Mouse (Mus musculus) forebrain, embryonic 14.5 days (tissue): ENCODE measurements around the gene Rhox1. TPM values are rescaled to one million over a fixed set of nuclear protein-coding genes. Genes with fewer than 3 reads are reported as not detected.
"Not testable (repeated sequence)": the region's sequence is repeated elsewhere in the genome, so short reads cannot be mapped to it uniquely, and the experiment has no call there.

Experiments used
- ATAC-seq: fragments of 200-750 bp; cut with Nextera tagmentation; 2 replicates; pipeline ENCODE4 v1.8.0; 2017; ENCODE audit warnings: mild to moderate bottlenecking, moderate library complexity
- DNase-seq: peaks from one replicate; pipeline ENCODE4 v3.0.0-alpha.2; 2015; ENCODE audit warnings: low spot score
- H3K27ac ChIP-seq: fragments of 300-500 bp; sonication (generic); 2 replicates; pipeline ENCODE4 v1.5.1; 2014; ENCODE audit warnings: low read depth, mild to moderate bottlenecking, control low read depth, low read length, moderate library complexity
- H3K27me3 ChIP-seq: fragments of 300-500 bp; sonication (generic); replicated peaks from 2 replicates; pipeline ENCODE4 v1.6.1; 2014; ENCODE audit warnings: low read length, control low read depth, mixed read lengths; ENCODE audit not compliant: control insufficient read depth, insufficient read depth
- H3K36me3 ChIP-seq: fragments of 300-500 bp; sonication (generic); 2 replicates; pipeline ENCODE4 v1.6.1; 2014; ENCODE audit warnings: low read length, control low read depth; ENCODE audit not compliant: control insufficient read depth, insufficient read depth
- H3K4me1 ChIP-seq: fragments of 300-500 bp; sonication (generic); 2 replicates; pipeline ENCODE4 v1.6.1; 2014; ENCODE audit warnings: antibody characterized with exemption, low read length, control low read depth; ENCODE audit not compliant: control insufficient read depth, insufficient read depth
- H3K4me2 ChIP-seq: fragments of 300-500 bp; sonication (generic); 2 replicates; pipeline ENCODE4 v1.6.1; 2014; ENCODE audit warnings: mild to moderate bottlenecking, control low read depth, low read length
- H3K4me3 ChIP-seq: fragments of 300-500 bp; sonication (generic); 2 replicates; pipeline ENCODE4 v1.5.1; 2014; ENCODE audit warnings: low read depth, low read length, control low read depth
- H3K9ac ChIP-seq: fragments of 300-500 bp; sonication (generic); 2 replicates; pipeline ENCODE4 v1.6.1; 2014; ENCODE audit warnings: mild to moderate bottlenecking, low read length, control low read depth, moderate library complexity
- H3K9me3 ChIP-seq: fragments of 300-500 bp; sonication (generic); replicated peaks from 2 replicates; pipeline ENCODE4 v1.6.1; 2016; ENCODE audit warnings: low read length, control low read depth, mixed read lengths; ENCODE audit not compliant: control insufficient read depth
- WGBS: fragments of 180-500 bp; shearing (Covaris S2); extraction: QIAGEN DNeasy Blood & Tissue Kit; methylation state at CpG from one replicate; pipeline ENCODE4 v1.1.7; 2014; 5-methylcytosine and 5-hydroxymethylcytosine counted together
- polyA plus RNA-seq: library from polyadenylated mRNA; unstranded; fragments of >200 nt; fragmentation: Nextera tagmentation; extraction: Ambion mirVana; gene quantifications from 2 replicates; pipeline ENCODE4 v1.2.1, GENCODE M21; 2014

Rhox1 gene
- polyA plus RNA-seq: not detected in 2 replicates

- not testable (repeated sequence) for ATAC-seq, H3K4me1 ChIP-seq, H3K36me3 ChIP-seq, H3K4me2 ChIP-seq, H3K9ac ChIP-seq, H3K9me3 ChIP-seq, H3K4me3 ChIP-seq, H3K27me3 ChIP-seq, DNase-seq, H3K27ac ChIP-seq
- WGBS: 73% methylated on average over 1 of the region's 1 CpGs
These were observed at the start of gene Rhox1 for GRCm38 (mm10) chrX:37222158-37222557. Gene Rhox1 (minus strand): TSS chrX:37222258.

- H3K4me1 ChIP-seq, ATAC-seq, H3K9me3 ChIP-seq, DNase-seq, H3K27me3 ChIP-seq, H3K36me3 ChIP-seq, H3K4me2 ChIP-seq, H3K4me3 ChIP-seq, H3K27ac ChIP-seq, H3K9ac ChIP-seq: not testable (repeated sequence)
- WGBS: 96% methylated on average over 10 of the region's 19 CpGs
These were observed 43.0 kb upstream of the Rhox1 start, which contains the start of gene Rhox4a for GRCm38 (mm10) chrX:37265038-37265437. Gene Rhox4a (plus strand): TSS chrX:37265338.

GRCm38 (mm10) chrX:37249619-37250018 is 27.6 kb upstream of the Rhox1 start, which contains the start of gene Rhox3a:
Gene Rhox3a (plus strand): TSS chrX:37249919.
- H3K27me3 ChIP-seq, H3K4me3 ChIP-seq, H3K4me1 ChIP-seq, H3K27ac ChIP-seq, ATAC-seq, H3K9me3 ChIP-seq, H3K36me3 ChIP-seq, H3K9ac ChIP-seq, DNase-seq, H3K4me2 ChIP-seq: not testable (repeated sequence)
- 89% methylated on average over 1 of the region's 3 CpGs for WGBS

GRCm38 (mm10) chrX:37244676-37245075 is 22.6 kb upstream of the Rhox1 start, which contains the start of gene Rhox2a:
Gene Rhox2a (plus strand): TSS chrX:37244976.
- H3K36me3 ChIP-seq, H3K27ac ChIP-seq, H3K4me3 ChIP-seq, DNase-seq, ATAC-seq, H3K9ac ChIP-seq, H3K27me3 ChIP-seq, H3K4me2 ChIP-seq, H3K9me3 ChIP-seq, H3K4me1 ChIP-seq: not testable (repeated sequence)
- WGBS: no CpG with 5 or more reads among the region's 9 CpGs

GRCm38 (mm10) chrX:37210941-37211340 is 11.1 kb downstream of the Rhox1 start, which contains the start of gene Gm9:
Gene Gm9 (minus strand): TSS chrX:37211041.
- H3K27me3 ChIP-seq: no peaks in the 10 kb centered on the region
- no peak within 1 kb of the TSS for H3K27ac ChIP-seq
- H3K4me3 ChIP-seq: no peak within 1 kb of the TSS
- DNase-seq (no peak), ATAC-seq (no peak)
- 87% methylated on average over 10 of the region's 10 CpGs for WGBS
- H3K9me3 ChIP-seq: no peaks in the 10 kb centered on the region
- no peak within 1 kb of the TSS for H3K4me2 ChIP-seq
- H3K4me1 ChIP-seq: no peaks in the 10 kb centered on the region
- H3K36me3 ChIP-seq: no peaks in the 10 kb centered on the region
- no peak within 1 kb of the TSS for H3K9ac ChIP-seq

GRCm38 (mm10) chrX:37198676-37199075 is 23.4 kb downstream of the Rhox1 start:
- no peak for ATAC-seq

GRCm38 (mm10) chrX:37191744-37192379 is 30.2 kb downstream of the Rhox1 start:
- ATAC-seq (peak; percentile 24; the same call in 1 of the 2 replicates), DNase-seq (peak; percentile 14)
- WGBS: 40% methylated on average over 28 of the region's 28 CpGs

More at GRCm38 (mm10) chrX:37198676-37199075, 23.4 kb downstream of the Rhox1 start:
- Histone ChIP-seq H3K4me1 (no peaks in the 10 kb centered on the region), H3K36me3 (no peaks in the 10 kb centered on the region), H3K9me3 (no peaks in the 10 kb centered on the region), H3K27ac (no peak overlapping the region), H3K4me3 (no peak overlapping the region), H3K4me2 (no peak overlapping the region), H3K27me3 (no peaks in the 10 kb centered on the region), H3K9ac (no peak overlapping the region)
- DNase-seq: no peak
- 67% methylated on average over 8 of the region's 8 CpGs for WGBS

GRCm38 (mm10) chrX:37191105-37191743 is 30.8 kb downstream of the Rhox1 start, which contains the start of the genes Ndufa1 and Rnf113a1:
Gene Ndufa1 (minus strand): TSS chrX:37191163.
Gene Rnf113a1 (plus strand): TSS chrX:37191245.
- no peaks in the 10 kb centered on the region for H3K9me3 ChIP-seq
- H3K4me3 ChIP-seq: peak within 1 kb of the TSS; percentile 46
- no peaks in the 10 kb centered on the region for H3K4me1 ChIP-seq
- H3K27ac ChIP-seq: peak within 1 kb of the TSS; percentile 66
- no peaks in the 10 kb centered on the region for H3K27me3 ChIP-seq
- H3K9ac ChIP-seq: peak within 1 kb of the TSS; percentile 63
- ATAC-seq: peak; percentile 93
- 36% methylated on average over 62 of the region's 63 CpGs for WGBS
- 0 out of 2 replicates have a peak, but pooled peaks cover 2% of the 10 kb centered on the region for H3K36me3 ChIP-seq
- peak; percentile 82 for DNase-seq
- H3K4me2 ChIP-seq: peak within 1 kb of the TSS; percentile 49

More at GRCm38 (mm10) chrX:37191744-37192379, 30.2 kb downstream of the Rhox1 start:
- Histone ChIP-seq H3K9me3 (no peaks in the 10 kb centered on the region), H3K36me3 (0 out of 2 replicates have a peak, but pooled peaks cover 2% of the 10 kb centered on the region), H3K27ac (peak overlapping the region; percentile 66; the same call in 1 of the 2 replicates), H3K4me1 (no peaks in the 10 kb centered on the region), H3K9ac (peak overlapping the region; percentile 63), H3K4me3 (peak overlapping the region; percentile 46), H3K27me3 (no peaks in the 10 kb centered on the region), H3K4me2 (peak overlapping the region; percentile 49)
